Mouse (Mus musculus): ENCODE measurements around the gene 0610040J01Rik.

The 0610040J01Rik gene

DNA sequence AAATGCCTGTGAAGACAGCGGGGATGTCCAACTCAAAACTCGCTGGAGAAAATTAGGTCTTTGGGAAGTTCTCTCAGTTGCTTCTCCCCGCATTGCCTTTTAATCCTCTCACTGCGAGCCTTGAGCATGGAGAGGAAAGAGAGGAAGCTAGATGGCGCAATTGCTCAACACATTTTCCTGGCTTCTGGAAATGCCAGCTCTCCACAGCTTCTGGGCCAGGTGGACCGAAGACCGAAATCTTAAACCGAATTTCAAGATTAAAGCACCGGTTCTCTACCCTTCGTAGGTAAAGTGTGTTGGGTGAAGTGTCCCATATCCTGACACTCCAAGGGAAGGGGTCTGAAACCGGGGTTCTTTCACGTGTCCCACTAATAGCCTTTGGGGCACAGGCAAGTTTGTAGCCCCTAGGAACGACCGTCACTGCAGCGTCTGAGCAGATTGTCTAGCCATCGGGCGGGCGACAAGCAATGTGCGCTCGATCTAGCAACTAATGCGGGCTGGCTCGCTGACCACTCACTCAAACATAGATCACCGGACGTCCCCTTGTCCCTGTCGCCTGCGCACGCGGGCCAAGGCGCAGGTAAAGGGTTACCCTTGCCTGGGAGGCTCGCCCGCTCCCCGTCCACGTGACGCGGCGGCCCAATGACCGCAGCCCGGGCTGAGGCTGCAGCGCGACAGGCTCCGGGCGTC lies at the start of gene 0610040J01Rik:
Gene 0610040J01Rik, plus strand, starts transcription at position 545 of the 690 bp plus-strand sequence.
- DNase-seq (ENCODE audit: low read depth), result no peak

DNA sequence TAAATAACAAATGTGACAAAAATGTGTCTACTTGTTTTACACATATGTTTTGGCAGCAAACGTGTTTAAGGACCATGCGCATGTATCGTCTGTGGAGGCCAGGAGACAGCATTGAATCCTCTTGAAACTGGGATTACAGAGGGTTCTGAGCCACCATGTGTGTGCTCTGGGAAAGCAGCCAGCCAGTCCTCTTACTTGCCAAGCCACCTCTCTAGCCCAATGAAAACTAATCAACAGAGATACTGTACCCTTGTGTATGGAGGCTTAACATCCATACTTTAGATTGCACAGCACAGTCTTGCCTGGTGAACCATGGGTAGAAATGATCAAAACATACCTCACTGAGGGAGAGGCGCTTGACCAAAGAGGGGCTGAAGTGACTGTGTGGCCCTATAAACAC lies 46.3 kb upstream of the 0610040J01Rik start:
- no peak for DNase-seq (ENCODE audit: low read depth)

- DNase-seq (ENCODE audit: low read depth), result no peak
Observed at GRCm38 (mm10) chr5:63766715-63767114, 45.4 kb upstream of the 0610040J01Rik start.

GRCm38 (mm10) chr5:63767464-63767863 lies 44.7 kb upstream of the 0610040J01Rik start:
- DNase-seq (ENCODE audit: low read depth), result no peak

DNA sequence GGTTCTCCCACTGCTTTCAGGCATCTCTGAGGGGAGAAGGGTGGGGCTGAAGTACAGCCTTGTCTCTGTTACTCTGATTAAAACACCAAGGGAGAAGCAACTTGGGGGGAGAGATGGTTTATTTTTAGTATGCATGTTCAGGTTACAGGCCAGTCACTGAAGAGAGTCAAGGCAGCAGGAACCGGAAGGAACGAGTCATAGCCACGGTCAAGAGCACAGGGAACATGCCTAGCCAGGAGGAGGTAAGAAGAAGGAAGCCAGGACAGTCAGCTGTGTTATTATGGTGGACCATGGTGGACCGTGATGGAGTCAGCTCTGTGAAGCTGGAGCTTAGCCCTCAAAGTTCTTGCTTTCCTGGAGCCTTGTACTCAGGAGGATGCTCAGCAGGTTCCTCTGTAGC lies 43.9 kb upstream of the 0610040J01Rik start:
- no peak for DNase-seq (ENCODE audit: low read depth)

GRCm38 (mm10) chr5:63772971-63773370 lies 39.2 kb upstream of the 0610040J01Rik start:
- DNase-seq (ENCODE audit: low read depth), result no peak

- no peak for DNase-seq (ENCODE audit: low read depth)
Observed at GRCm38 (mm10) chr5:63773603-63774002, 38.6 kb upstream of the 0610040J01Rik start.

DNA sequence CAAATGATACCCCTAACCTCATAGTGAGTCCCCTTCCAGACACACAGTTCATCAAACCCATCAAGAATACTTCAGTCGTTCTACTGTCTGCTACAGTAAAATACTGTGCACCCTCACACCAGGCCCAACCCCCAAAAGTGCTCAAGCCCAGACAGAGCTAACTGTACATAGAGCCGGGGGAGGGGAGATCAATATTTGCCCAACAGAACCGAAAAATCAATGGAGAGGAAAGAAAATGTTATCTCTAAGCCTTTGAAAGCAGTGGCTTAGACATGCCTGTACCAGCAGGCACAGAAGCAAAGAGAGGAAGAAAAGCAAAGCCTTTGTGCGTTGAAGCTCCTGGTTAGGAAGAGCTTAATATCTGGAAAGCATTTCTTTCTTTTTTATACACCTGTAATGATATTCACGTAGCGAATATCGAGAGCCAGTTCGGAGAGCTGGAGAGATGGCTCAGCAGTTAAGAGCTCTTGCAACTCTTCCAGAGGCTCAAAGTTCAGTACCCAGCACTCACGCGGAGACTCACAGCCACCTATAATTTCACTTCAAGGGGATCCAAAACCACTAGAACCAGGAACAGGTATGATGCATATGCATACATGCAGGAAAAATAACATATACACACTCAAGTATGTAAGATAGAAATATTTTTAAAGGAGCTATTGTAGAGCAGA lies 23.9 kb upstream of the 0610040J01Rik start:
- DNase-seq (ENCODE audit: low read depth), result no peak

DNA sequence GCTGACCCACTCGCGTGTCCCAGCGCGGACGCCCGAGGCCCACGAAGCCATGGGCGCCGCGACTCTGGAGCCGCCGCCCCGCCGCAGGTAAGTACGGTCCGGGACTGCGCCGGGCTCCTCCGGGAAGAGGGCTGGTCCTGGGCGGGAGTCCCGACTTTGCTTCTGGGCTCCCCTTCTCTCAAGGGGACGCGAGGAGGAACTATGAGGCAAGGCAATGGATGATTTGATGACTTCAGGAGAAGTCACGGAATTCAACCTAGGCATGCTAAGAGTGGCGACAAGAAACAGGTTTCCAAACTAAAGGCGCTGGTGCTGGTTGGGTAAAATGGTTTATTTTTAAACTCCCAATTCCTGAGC lies 324 bp downstream of the 0610040J01Rik start:
- no peak for DNase-seq (ENCODE audit: low read depth)

DNA sequence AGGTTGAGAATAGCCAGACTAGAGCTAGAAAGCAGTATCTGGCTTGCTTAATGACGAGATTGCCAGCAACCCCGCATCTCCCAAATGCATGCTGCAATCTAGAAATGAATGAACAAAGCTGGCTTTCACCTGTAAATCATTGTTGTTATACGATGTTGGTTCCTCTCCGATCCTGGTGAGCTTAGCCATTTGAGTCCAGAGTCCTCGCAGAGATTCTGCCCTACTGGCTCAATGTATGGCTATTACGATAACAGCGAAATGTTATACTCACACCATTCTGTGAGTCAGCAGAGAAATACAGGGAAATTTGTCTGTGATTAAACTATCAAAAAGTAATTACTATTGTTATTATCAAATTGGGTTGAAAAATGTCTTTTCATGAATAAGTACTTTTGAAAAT lies 4.5 kb downstream of the 0610040J01Rik start:
- no peak for DNase-seq (ENCODE audit: low read depth)

DNA sequence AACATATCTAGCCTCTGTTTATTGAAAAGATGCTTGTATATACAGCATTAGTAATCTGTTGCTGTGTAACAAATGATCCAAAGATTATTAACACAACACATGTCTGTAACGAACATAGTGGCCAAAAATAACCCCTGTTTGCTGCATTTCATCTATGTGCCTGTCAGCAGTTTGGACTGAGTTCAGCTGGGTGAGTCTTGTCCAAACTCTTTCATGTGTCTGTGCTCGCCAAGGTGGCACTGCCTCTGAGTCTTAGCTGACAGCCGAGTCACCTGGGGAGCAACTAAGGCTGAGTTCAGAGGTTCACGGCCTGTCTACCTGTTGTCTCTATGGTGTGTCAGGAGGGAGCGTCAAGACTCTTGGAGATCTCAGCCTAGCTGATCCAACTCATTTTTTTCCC lies 5.1 kb downstream of the 0610040J01Rik start:
- DNase-seq (ENCODE audit: low read depth), result no peak

DNA sequence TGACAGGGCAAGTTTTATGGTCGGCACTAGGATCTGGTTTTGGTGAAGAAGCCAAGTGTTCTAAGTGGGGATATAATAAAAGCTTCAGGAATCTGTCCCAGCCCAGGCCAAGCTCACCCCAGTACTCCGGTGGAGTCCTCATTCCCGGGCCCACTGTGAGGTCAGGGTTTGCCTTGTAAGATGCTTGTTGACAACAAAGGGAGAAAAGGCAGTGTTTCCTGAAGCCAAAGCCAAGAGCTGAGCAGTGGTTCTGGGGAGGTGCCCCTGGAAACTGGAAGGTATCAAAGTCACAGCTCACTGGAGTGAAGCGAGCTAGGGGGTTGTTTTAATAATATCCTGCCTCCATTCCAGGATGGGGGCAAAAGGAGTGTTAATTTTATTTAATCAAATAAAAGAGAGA lies 6.8 kb downstream of the 0610040J01Rik start:
- no peak for DNase-seq (ENCODE audit: low read depth)

- no peak for DNase-seq (ENCODE audit: low read depth)
Observed at GRCm38 (mm10) chr5:63819519-63819918, 7.4 kb downstream of the 0610040J01Rik start.

DNA sequence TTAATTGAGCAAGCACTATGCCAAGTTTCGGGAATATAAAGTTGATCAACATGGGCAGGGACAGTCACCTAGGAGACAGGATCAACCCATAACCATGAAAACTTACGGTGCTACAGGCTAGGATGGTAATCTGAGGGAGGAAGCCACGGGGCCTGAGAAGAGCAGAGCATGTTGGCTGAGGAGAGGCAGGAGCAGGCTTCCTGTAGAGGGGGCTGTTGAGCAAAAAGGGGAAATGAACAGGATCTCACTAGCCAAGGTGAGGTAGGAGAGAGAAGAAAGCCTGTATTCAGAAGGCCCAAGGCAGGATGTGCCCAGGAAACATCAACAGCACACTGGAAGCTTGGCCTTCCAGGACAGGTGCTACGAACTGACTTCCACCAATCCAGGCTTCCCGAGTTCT lies 9.0 kb downstream of the 0610040J01Rik start:
- no peak for DNase-seq (ENCODE audit: low read depth)

GRCm38 (mm10) chr5:63821860-63822259 lies 9.7 kb downstream of the 0610040J01Rik start:
- DNase-seq (ENCODE audit: low read depth), result no peak

DNA sequence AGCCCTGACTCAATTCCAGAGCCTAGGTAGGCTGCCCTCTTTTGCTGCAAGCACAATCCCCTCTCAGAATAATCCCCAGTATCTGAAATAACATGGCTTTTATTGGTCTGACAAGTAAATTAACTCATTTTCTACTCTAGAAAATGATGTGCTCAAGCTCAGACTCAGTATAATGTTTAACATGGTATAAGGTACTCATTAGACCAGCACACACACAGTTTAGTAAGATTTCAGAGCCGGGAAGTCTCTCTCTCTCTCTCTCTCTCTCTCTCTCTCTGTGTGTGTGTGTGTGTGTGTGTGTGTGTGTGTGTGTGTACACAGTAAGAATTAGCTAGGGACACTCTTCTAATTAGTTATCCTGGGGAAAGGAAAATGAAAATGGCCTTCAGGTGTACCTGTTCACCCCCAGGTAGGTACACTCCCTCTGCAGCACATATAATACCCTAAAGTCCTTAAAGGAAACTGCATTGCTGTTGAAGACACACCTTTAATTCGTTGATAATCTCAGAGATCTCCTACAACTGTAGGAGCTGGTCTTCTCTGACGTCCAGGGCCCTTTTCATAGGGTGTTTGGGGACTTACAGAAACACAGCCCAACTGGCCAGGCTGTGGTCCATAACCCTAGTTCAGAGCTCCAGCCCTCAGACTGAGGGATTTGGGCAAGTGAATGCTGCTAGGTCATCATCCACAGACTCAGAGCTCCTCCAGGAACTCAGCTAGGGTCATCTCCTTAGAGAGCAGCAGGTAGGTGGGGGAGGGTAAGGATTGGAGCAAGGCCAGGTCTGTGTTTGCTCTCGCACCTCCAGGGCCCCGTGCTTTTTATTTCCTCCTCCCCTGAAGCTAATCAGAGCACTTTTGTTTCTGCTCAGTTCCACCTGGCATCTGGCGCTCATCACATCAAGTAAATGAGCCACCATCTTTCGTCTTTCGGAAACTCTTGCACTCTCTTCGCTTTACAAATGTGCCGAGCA lies 11.5 kb downstream of the 0610040J01Rik start:
- no peak for DNase-seq (ENCODE audit: low read depth)

- DNase-seq (ENCODE audit: low read depth), result no peak
Observed at GRCm38 (mm10) chr5:63824599-63825350, 12.6 kb downstream of the 0610040J01Rik start.

DNA sequence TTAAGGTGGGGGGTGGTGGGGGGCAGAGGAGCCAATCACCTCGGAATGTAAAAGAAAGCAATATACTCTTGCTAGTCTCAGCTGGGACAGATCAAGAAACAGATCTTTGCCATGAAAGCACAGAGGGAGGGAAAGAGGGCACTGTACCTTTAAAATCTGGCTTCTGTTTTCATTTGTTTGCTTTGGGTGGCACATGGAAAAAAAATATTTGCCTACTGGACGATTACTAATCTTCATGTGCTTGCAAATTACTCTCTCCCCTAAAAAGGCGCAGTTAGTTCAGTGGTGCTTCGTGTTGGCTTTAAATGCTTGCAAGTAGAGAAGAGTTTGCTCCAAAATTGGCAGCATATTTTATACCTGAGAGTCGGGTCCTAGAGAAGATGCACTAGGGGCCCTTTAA lies 13.7 kb downstream of the 0610040J01Rik start:
- no peak for DNase-seq (ENCODE audit: low read depth)

GRCm38 (mm10) chr5:63827006-63827405 lies 14.8 kb downstream of the 0610040J01Rik start:
- DNase-seq (ENCODE audit: low read depth), result no peak

- DNase-seq (ENCODE audit: low read depth), result no peak
Observed at GRCm38 (mm10) chr5:63827415-63828053, 15.4 kb downstream of the 0610040J01Rik start.
